Mouse (Mus musculus): Measurements from ENCODE around the gene Cacnb4. TPM values are rescaled to one million over a fixed set of nuclear protein-coding genes. Genes with fewer than 3 reads are reported as not detected.

Cacnb4 gene
- polyA plus RNA-seq, 1 experiment, result 0.07 TPM

DNA sequence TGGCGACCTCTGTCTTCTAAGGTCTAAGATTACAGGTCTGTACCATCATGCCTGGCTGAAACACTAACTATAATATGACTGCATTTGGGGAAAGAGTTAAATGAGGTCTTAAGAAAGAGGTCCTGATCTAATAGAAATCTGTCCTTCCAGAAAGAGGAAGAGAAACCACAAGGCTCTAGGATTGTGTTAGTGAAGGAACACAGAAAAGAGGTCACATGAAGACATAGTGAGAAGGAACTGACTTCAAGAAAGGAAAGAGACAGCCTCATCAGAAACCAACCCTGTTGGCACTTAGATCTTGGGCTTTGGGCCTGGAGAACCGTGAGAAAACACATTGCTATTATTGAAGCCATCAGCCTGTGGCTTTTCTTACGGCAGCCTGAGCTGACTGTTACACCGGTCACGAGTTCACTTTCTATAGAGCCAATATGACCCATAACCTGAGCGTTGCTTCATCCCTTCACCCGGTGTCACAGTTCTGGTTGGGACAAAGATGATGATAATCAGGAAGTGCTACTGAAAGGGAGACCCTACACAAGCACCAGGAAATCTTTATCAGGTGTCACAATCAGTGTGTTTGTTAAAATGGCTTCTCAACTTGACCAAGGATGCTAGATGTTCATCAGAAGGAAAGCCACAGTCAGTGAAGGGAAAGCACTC, 153.4 kb downstream of the Cacnb4 start:
- Histone ChIP-seq H3K4me1 (ENCODE audit: control insufficient read depth, insufficient read depth, low read length) (peaks cover 39% of the 10 kb centered on the region), H3K4me3 (ENCODE audit: insufficient read depth, low read length) (no peak overlapping the region), H3K27ac (ENCODE audit: insufficient read depth, low read depth, low read length) (peak overlapping the region; percentile 94)
- no peak for TF ChIP-seq POLR2A (IDR thresholded peaks at IDR 0.05; ENCODE audit: borderline replicate concordance, low read depth, low read length)
- no peak for TF ChIP-seq CTCF (IDR thresholded peaks at IDR 0.05; ENCODE audit: low read depth, low read length)

- Histone ChIP-seq H3K27ac (ENCODE audit: insufficient read depth, low read depth, low read length) (no peak overlapping the region), H3K4me1 (ENCODE audit: control insufficient read depth, insufficient read depth, low read length) (peaks cover 35% of the 10 kb centered on the region), H3K4me3 (ENCODE audit: insufficient read depth, low read length) (no peak overlapping the region)
- TF ChIP-seq POLR2A (IDR thresholded peaks at IDR 0.05; ENCODE audit: borderline replicate concordance, low read depth, low read length) (no peak), CTCF (IDR thresholded peaks at IDR 0.05; ENCODE audit: low read depth, low read length) (no peak)
Measured at GRCm38 (mm10) chr2:52521012-52521411, 155.6 kb downstream of the Cacnb4 start.

DNA sequence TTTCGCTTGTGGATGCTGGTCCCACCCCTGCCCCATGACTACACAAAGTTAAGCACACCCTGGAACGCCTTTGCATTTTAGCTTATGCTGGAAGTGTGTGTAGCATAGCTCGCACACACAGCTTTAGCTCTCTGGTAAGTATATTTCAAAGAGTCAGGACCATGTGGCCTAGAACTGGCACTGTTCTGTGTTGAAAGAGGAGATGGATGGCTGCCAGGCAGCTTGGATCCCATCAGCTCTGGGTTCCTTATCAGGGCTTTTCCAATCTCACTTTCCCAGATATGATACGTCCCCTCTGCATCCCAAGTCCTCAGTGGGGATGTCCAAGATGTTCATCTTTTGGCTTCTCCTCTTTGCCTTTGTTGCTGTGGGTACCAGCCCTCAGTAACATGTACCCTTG, 157.9 kb downstream of the Cacnb4 start:
- H3K27ac ChIP-seq (ENCODE audit: insufficient read depth, low read depth, low read length), result no peak overlapping the region
- H3K4me3 ChIP-seq (ENCODE audit: insufficient read depth, low read length), result no peak overlapping the region
- TF ChIP-seq CTCF (IDR thresholded peaks at IDR 0.05; ENCODE audit: low read depth, low read length) (no peak), POLR2A (IDR thresholded peaks at IDR 0.05; ENCODE audit: borderline replicate concordance, low read depth, low read length) (no peak)
- H3K4me1 ChIP-seq (ENCODE audit: control insufficient read depth, insufficient read depth, low read length), result peaks cover 20% of the 10 kb centered on the region

DNA sequence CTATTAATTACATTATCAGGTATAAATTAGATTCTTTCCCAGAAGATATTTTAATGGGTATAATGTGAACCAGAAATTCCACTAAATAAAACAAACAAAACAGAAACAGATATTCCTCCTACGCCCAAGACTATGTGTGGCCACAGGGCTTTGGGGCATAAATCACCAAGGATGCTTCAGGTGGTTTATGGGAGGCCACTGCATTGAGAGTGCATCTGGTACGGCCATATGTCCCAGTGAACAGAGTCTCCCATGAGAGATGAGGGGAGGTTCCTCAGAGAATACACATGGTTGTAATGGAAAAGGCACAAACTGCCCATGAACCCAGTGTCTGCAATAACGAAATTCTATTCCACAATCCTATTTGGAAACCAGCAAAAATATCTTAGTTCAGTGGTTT, 160.1 kb downstream of the Cacnb4 start:
- Histone ChIP-seq H3K4me3 (ENCODE audit: insufficient read depth, low read length) (no peak overlapping the region), H3K27ac (ENCODE audit: insufficient read depth, low read depth, low read length) (no peak overlapping the region), H3K4me1 (ENCODE audit: control insufficient read depth, insufficient read depth, low read length) (peaks cover 21% of the 10 kb centered on the region)
- TF ChIP-seq POLR2A (IDR thresholded peaks at IDR 0.05; ENCODE audit: borderline replicate concordance, low read depth, low read length), result no peak
- TF ChIP-seq CTCF (IDR thresholded peaks at IDR 0.05; ENCODE audit: low read depth, low read length), result no peak

DNA sequence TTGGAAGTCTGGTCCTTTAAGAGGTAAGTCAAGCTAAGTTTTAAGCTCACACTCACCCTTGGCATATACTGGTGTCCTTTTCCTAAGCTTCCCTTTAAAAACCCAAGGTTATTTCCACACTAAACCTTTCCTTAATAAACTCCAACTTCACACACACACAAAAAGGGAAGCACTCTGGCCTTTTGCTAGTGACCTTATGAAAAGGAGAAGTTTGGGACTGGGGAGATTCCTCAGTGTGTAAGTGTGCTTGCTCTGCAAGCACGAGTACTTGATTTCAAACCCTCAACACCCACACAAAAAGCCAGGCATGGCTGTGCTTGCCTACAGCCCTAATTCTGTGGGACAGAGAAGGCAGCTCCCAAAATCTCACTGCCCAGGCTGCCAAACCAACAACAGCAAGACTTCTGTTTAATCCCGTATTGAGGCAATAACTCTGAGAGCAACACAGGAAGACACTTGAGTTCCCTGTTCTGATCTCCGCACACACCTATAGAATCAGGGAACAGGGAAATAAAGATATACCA, 163.7 kb downstream of the Cacnb4 start:
- Histone ChIP-seq H3K4me3 (ENCODE audit: insufficient read depth, low read length) (no peak overlapping the region), H3K27ac (ENCODE audit: insufficient read depth, low read depth, low read length) (peak overlapping the region; percentile 87), H3K4me1 (ENCODE audit: control insufficient read depth, insufficient read depth, low read length) (peaks cover 21% of the 10 kb centered on the region)
- TF ChIP-seq POLR2A (IDR thresholded peaks at IDR 0.05; ENCODE audit: borderline replicate concordance, low read depth, low read length) (no peak), CTCF (IDR thresholded peaks at IDR 0.05; ENCODE audit: low read depth, low read length) (no peak)

GRCm38 (mm10) chr2:52512206-52512605, 164.4 kb downstream of the Cacnb4 start:
- TF ChIP-seq POLR2A (IDR thresholded peaks at IDR 0.05; ENCODE audit: borderline replicate concordance, low read depth, low read length), result no peak
- no peak for TF ChIP-seq CTCF (IDR thresholded peaks at IDR 0.05; ENCODE audit: low read depth, low read length)
- Histone ChIP-seq H3K27ac (ENCODE audit: insufficient read depth, low read depth, low read length) (no peak overlapping the region), H3K4me1 (ENCODE audit: control insufficient read depth, insufficient read depth, low read length) (peaks cover 21% of the 10 kb centered on the region), H3K4me3 (ENCODE audit: insufficient read depth, low read length) (no peak overlapping the region)

DNA sequence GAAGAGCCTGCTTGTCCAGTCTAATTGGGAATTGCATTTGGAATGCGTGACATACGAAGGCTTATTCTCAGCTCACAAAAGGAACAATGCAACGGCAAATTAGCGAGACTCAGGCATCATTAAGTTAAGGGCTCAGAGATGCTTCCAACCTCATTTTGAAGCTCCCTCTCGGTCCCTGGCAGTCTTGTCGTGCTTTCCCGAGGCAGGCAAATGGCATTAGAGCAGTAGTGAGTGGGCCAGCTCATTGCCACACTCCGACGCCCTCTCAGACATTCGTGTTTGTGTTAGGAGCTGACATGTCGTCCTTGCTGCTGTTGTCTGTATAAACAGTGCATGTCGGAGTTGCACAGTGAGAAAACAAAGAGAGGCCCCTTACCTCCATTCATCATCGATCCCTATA, 164.8 kb downstream of the Cacnb4 start:
- Histone ChIP-seq H3K4me3 (ENCODE audit: insufficient read depth, low read length) (no peak overlapping the region), H3K4me1 (ENCODE audit: control insufficient read depth, insufficient read depth, low read length) (peaks cover 21% of the 10 kb centered on the region), H3K27ac (ENCODE audit: insufficient read depth, low read depth, low read length) (no peak overlapping the region)
- no peak for TF ChIP-seq CTCF (IDR thresholded peaks at IDR 0.05; ENCODE audit: low read depth, low read length)
- TF ChIP-seq POLR2A (IDR thresholded peaks at IDR 0.05; ENCODE audit: borderline replicate concordance, low read depth, low read length), result no peak

DNA sequence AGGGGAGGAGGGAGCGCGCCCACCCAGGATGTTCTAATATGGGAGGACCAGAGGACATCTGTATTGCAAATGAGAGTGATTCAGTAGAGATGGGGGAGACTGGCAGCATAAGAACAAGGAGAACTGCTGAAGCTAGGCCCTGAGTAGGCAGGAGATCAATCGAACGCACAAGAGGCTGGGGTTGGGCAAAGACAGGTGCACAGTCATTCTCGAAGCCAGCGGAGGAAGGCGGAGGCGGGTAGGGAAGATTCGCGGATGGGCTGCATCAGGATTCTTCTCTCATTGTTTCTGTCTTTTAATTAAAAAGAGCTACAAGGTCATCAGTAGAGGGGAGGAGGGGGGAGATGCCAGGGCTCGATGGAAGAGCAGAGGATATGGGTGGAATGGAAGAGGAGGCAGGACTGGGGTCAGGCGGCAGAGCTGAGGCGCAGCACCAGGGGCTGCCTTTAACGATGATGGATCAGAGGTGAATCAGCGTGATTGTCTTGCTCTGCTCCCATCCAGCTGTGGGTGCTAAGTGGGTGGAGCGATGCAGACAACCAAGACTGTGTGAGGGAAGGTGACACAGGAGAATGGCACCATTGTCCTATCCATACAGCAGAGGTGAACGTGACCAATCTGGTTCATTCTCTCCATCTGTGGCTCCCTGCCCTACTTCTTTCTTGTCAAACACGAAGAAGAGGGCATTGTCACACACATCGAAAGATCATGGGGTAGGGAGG, 166.7 kb downstream of the Cacnb4 start:
- Histone ChIP-seq H3K4me1 (ENCODE audit: control insufficient read depth, insufficient read depth, low read length) (peaks cover 21% of the 10 kb centered on the region), H3K27ac (ENCODE audit: insufficient read depth, low read depth, low read length) (no peak overlapping the region), H3K4me3 (ENCODE audit: insufficient read depth, low read length) (no peak overlapping the region)
- TF ChIP-seq POLR2A (IDR thresholded peaks at IDR 0.05; ENCODE audit: borderline replicate concordance, low read depth, low read length) (no peak), CTCF (IDR thresholded peaks at IDR 0.05; ENCODE audit: low read depth, low read length) (no peak)

DNA sequence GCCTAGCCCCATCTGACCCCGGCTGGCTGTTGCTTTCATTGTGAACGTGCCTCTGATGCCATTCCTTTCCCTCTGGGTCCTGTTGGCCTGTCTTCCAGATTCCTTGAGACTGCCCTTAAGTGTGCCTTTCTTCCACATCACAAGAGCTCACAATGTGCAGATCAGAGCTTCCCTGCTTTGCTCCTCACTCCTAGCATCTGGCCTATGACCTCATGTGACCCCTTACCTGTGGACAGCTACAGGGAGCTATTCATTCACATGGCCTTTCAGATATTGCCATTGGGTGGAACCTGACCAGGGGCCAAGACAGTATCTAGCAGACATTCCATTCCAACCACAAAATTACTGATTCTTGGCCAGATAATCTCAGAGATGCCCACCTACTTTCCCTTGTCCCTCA, 171.5 kb downstream of the Cacnb4 start:
- H3K4me3 ChIP-seq (ENCODE audit: insufficient read depth, low read length), result no peak overlapping the region
- TF ChIP-seq POLR2A (IDR thresholded peaks at IDR 0.05; ENCODE audit: borderline replicate concordance, low read depth, low read length), result no peak
- TF ChIP-seq CTCF (IDR thresholded peaks at IDR 0.05; ENCODE audit: low read depth, low read length), result no peak
- no peak overlapping the region for H3K27ac ChIP-seq (ENCODE audit: insufficient read depth, low read depth, low read length)
- peaks cover 10% of the 10 kb centered on the region for H3K4me1 ChIP-seq (ENCODE audit: control insufficient read depth, insufficient read depth, low read length)

DNA sequence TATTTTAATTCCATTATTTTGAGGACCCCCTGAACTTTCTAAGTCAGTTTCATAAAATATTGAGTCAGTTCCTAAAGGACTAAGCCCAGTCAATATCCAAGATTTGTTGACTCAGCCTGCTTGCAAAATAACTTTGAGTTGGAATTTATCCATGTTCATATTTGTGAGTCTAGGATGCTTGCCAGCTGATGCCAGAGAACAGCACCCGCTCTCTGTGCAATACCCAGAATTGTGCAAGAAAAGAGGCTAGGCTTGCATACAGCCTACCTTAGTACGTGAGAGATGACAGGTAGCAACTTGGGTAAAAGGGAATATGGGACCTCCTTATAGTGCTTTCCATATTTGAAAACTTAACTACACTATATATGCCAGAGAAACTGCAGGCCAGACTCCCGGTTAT, 171.9 kb downstream of the Cacnb4 start:
- peaks cover 11% of the 10 kb centered on the region for H3K4me1 ChIP-seq (ENCODE audit: control insufficient read depth, insufficient read depth, low read length)
- H3K27ac ChIP-seq (ENCODE audit: insufficient read depth, low read depth, low read length), result no peak overlapping the region
- TF ChIP-seq CTCF (IDR thresholded peaks at IDR 0.05; ENCODE audit: low read depth, low read length), result no peak
- TF ChIP-seq POLR2A (IDR thresholded peaks at IDR 0.05; ENCODE audit: borderline replicate concordance, low read depth, low read length), result no peak
- H3K4me3 ChIP-seq (ENCODE audit: insufficient read depth, low read length), result no peak overlapping the region

Data from bone marrow macrophage, adult 2 months (primary cell).